Mouse (Mus musculus) thymus, adult 2 months (tissue): ENCODE measurements at regions not wholly inside any gene's neighbourhood (a gene's known extent, or its start where the extent isn't known, plus 50 kb on each side); places are given as distances from the start of the nearest gene placed in this dataset.

ENCODE experiments used
- DNase-seq: peaks from one replicate; pipeline ENCODE4 v3.0.0; 2021
- H3K27ac ChIP-seq: fragments of 200-500 bp; 2 replicates; pipeline ENCODE4 v1.5.1; 2012; ENCODE audit warnings: low read length, control low read depth; ENCODE audit not compliant: control insufficient read depth, insufficient read depth
- H3K27me3 ChIP-seq: fragments of 200-500 bp; 2 replicates; pipeline ENCODE4 v1.6.1; 2012; ENCODE audit warnings: mild to moderate bottlenecking, low read length, moderate library complexity, mixed read lengths; ENCODE audit not compliant: control insufficient read depth, insufficient read depth
- H3K36me3 ChIP-seq: fragments of 200-500 bp; 2 replicates; pipeline ENCODE4 v1.6.1; 2012; ENCODE audit warnings: mild to moderate bottlenecking, low read length, moderate library complexity; ENCODE audit not compliant: control insufficient read depth, insufficient read depth
- H3K4me1 ChIP-seq: fragments of 200-500 bp; replicated peaks from 2 replicates; pipeline ENCODE4 v1.6.1; 2012; ENCODE audit warnings: low read length; ENCODE audit not compliant: control insufficient read depth, insufficient read depth
- H3K4me3 ChIP-seq: fragments of 200-500 bp; 2 replicates; pipeline ENCODE4 v1.5.1; 2012; ENCODE audit warnings: mild to moderate bottlenecking, low read length, control low read depth, moderate library complexity; ENCODE audit not compliant: control insufficient read depth, insufficient read depth
- CTCF ChIP-seq: fragments of 200-500 bp; IDR thresholded peaks from 2 replicates; pipeline ENCODE4 v1.5.1; 2012; ENCODE audit warnings: mild to moderate bottlenecking, control low read depth, low read length, moderate library complexity, borderline replicate concordance; ENCODE audit not compliant: control insufficient read depth, poor library complexity, insufficient read depth; ENCODE audit errors: extremely low read depth
- POLR2A ChIP-seq: fragments of 200-500 bp; IDR thresholded peaks from 2 replicates; pipeline ENCODE4 v1.6.1; 2012; ENCODE audit warnings: mild to moderate bottlenecking, low read length, control low read depth, moderate library complexity; ENCODE audit not compliant: control insufficient read depth, poor library complexity, insufficient read depth; ENCODE audit errors: extremely low read depth
- WGBS: fragments of 180-500 bp; shearing (Covaris S2); methylation state at CpG from one replicate; pipeline ENCODE4 v1.1.7; 2018; 5-methylcytosine and 5-hydroxymethylcytosine counted together

- Histone ChIP-seq H3K27ac (no peak overlapping the region), H3K4me1 (no peaks in the 10 kb centered on the region), H3K36me3 (no peaks in the 10 kb centered on the region), H3K27me3 (no peaks in the 10 kb centered on the region), H3K4me3 (no peak overlapping the region)
- no peak for TF ChIP-seq POLR2A
- no peak for TF ChIP-seq CTCF
- 87% methylated on average over 19 of the region's 19 CpGs for WGBS
- DNase-seq, result no peak
Measured at GRCm38 (mm10) chr2:174884232-174885225, 124.1 kb downstream of the Edn3 start.

- DNase-seq, result no peak
- Histone ChIP-seq H3K27ac (no peak overlapping the region), H3K36me3 (no peaks in the 10 kb centered on the region), H3K4me3 (no peak overlapping the region), H3K4me1 (no peaks in the 10 kb centered on the region), H3K27me3 (no peaks in the 10 kb centered on the region)
- TF ChIP-seq POLR2A (no peak), CTCF (no peak)
- WGBS, result 92% methylated on average over 7 of the region's 7 CpGs
Measured at GRCm38 (mm10) chr2:174892658-174893057, 117.4 kb upstream of the Gm14444 start.

- 61% methylated on average over 8 of the region's 8 CpGs for WGBS
- Histone ChIP-seq H3K4me3 (no peak overlapping the region), H3K27ac (no peak overlapping the region), H3K4me1 (no peaks in the 10 kb centered on the region), H3K36me3 (no peaks in the 10 kb centered on the region), H3K27me3 (no peaks in the 10 kb centered on the region)
- TF ChIP-seq POLR2A (no peak), CTCF (no peak)
- DNase-seq, result no peak
Measured at GRCm38 (mm10) chr2:174897424-174897823, 112.6 kb upstream of the Gm14444 start.

GRCm38 (mm10) chr2:174899940-174900670, 109.9 kb upstream of the Gm14444 start:
- no peaks in the 10 kb centered on the region for H3K27me3 ChIP-seq
- 80% methylated on average over 5 of the region's 5 CpGs for WGBS
- H3K36me3 ChIP-seq, result no peaks in the 10 kb centered on the region
- H3K4me1 ChIP-seq, result no peaks in the 10 kb centered on the region
- H3K4me3 ChIP-seq, result no peak overlapping the region
- DNase-seq, result no peak
- no peak overlapping the region for H3K27ac ChIP-seq
- TF ChIP-seq CTCF (no peak), POLR2A (no peak)

GRCm38 (mm10) chr2:174900671-174900991, 109.4 kb upstream of the Gm14444 start:
- Histone ChIP-seq H3K27me3 (no peaks in the 10 kb centered on the region), H3K36me3 (no peaks in the 10 kb centered on the region), H3K4me3 (no peak overlapping the region), H3K4me1 (no peaks in the 10 kb centered on the region), H3K27ac (no peak overlapping the region)
- TF ChIP-seq CTCF, result no peak
- no peak for TF ChIP-seq POLR2A
- peak; percentile 13 for DNase-seq

- no peaks in the 10 kb centered on the region for H3K27me3 ChIP-seq
- TF ChIP-seq CTCF (no peak), POLR2A (no peak)
- WGBS, result 95% methylated on average over 16 of the region's 16 CpGs
- H3K36me3 ChIP-seq, result no peaks in the 10 kb centered on the region
- no peak for DNase-seq
- H3K27ac ChIP-seq, result no peak overlapping the region
- no peak overlapping the region for H3K4me3 ChIP-seq
- H3K4me1 ChIP-seq, result no peaks in the 10 kb centered on the region
Measured at GRCm38 (mm10) chr2:174901801-174902200, 108.2 kb upstream of the Gm14444 start.

- 90% methylated on average over 7 of the region's 7 CpGs for WGBS
- DNase-seq, result no peak
- Histone ChIP-seq H3K4me1 (no peaks in the 10 kb centered on the region), H3K36me3 (no peaks in the 10 kb centered on the region), H3K4me3 (no peak overlapping the region), H3K27me3 (no peaks in the 10 kb centered on the region), H3K27ac (no peak overlapping the region)
- TF ChIP-seq CTCF, result no peak
- TF ChIP-seq POLR2A, result no peak
Measured at GRCm38 (mm10) chr2:174903627-174904026, 106.4 kb upstream of the Gm14444 start.
